Mouse (Mus musculus): ENCODE results near the gene Aox4. TPM values are rescaled to one million over a fixed set of nuclear protein-coding genes. Genes with fewer than 3 reads are reported as not detected.

Aox4 gene
- total RNA-seq, 2 experiments from 2014 or later = 13.1 to 13.3 TPM

- DNase-seq (ENCODE audit: extremely low spot score in 1 of 2, low spot score in 2 of 2) = peak; percentile 36 to 47
- intact Hi-C loops (cut with DNase I) = no loop called here
These were observed 81.5 kb downstream of the Aox4 start for GRCm38 (mm10) chr1:58291394-58292300.

GRCm38 (mm10) chr1:58294730-58295129 is 84.5 kb downstream of the Aox4 start:
- intact Hi-C loops (cut with DNase I) = no loop called here
- no peak for DNase-seq (ENCODE audit: extremely low spot score in 1 of 2, low spot score in 2 of 2)

GRCm38 (mm10) chr1:58296278-58296677 is 86.1 kb downstream of the Aox4 start:
- peak; percentile 38 to 77 for DNase-seq (ENCODE audit: extremely low spot score in 1 of 2, low spot score in 2 of 2)
- intact Hi-C loops (cut with DNase I) = no loop called here

- DNase-seq (ENCODE audit: extremely low spot score in 1 of 2, low spot score in 2 of 2) = no peak
These were observed 86.6 kb downstream of the Aox4 start for GRCm38 (mm10) chr1:58296821-58297220.

GRCm38 (mm10) chr1:58298347-58298746 is 88.2 kb downstream of the Aox4 start:
- intact Hi-C loops (cut with DNase I) = no loop called here
- no peak for DNase-seq (ENCODE audit: extremely low spot score in 1 of 2, low spot score in 2 of 2)

More at GRCm38 (mm10) chr1:58296821-58297220, 86.6 kb downstream of the Aox4 start:
- intact Hi-C loops (cut with DNase I) = no loop called here

- intact Hi-C loops (cut with DNase I) = no loop called here
- no peak for DNase-seq (ENCODE audit: extremely low spot score in 1 of 2, low spot score in 2 of 2)
These were observed 90.9 kb downstream of the Aox4 start for GRCm38 (mm10) chr1:58301073-58301472.

GRCm38 (mm10) chr1:58302015-58302414 is 91.8 kb downstream of the Aox4 start:
- no peak for DNase-seq (ENCODE audit: extremely low spot score in 1 of 2, low spot score in 2 of 2)
- intact Hi-C loops (cut with DNase I) = no loop called here

- intact Hi-C loops (cut with DNase I) = no loop called here
- no peak for DNase-seq (ENCODE audit: extremely low spot score in 1 of 2, low spot score in 2 of 2)
These were observed 92.8 kb downstream of the Aox4 start for GRCm38 (mm10) chr1:58303009-58303408.

GRCm38 (mm10) chr1:58303726-58304125 is 93.5 kb downstream of the Aox4 start:
- intact Hi-C loops (cut with DNase I) = no loop called here
- peak in 1 of 2 experiments; percentile 41 for DNase-seq (ENCODE audit: extremely low spot score in 1 of 2, low spot score in 2 of 2)

- intact Hi-C loops (cut with DNase I) = no loop called here
- DNase-seq (ENCODE audit: extremely low spot score in 1 of 2, low spot score in 2 of 2) = no peak
These were observed 94.1 kb downstream of the Aox4 start for GRCm38 (mm10) chr1:58304296-58304695.

- DNase-seq (ENCODE audit: extremely low spot score in 1 of 2, low spot score in 2 of 2) = no peak
- intact Hi-C loops (cut with DNase I) = no loop called here
These were observed 97.0 kb downstream of the Aox4 start for GRCm38 (mm10) chr1:58307181-58307580.

- no peak for DNase-seq (ENCODE audit: extremely low spot score in 1 of 2, low spot score in 2 of 2)
- intact Hi-C loops (cut with DNase I) = no loop called here
These were observed 98.4 kb downstream of the Aox4 start for GRCm38 (mm10) chr1:58308594-58308993.

GRCm38 (mm10) chr1:58309853-58310252 is 99.7 kb downstream of the Aox4 start:
- no peak for DNase-seq (ENCODE audit: extremely low spot score in 1 of 2, low spot score in 2 of 2)

GRCm38 (mm10) chr1:58311221-58311864 is 101.1 kb downstream of the Aox4 start:
- DNase-seq (ENCODE audit: extremely low spot score in 1 of 2, low spot score in 2 of 2) = no peak
- intact Hi-C loops (cut with DNase I) = no loop called here

More at GRCm38 (mm10) chr1:58309853-58310252, 99.7 kb downstream of the Aox4 start:
- intact Hi-C loops (cut with DNase I) = no loop called here

- intact Hi-C loops (cut with DNase I) = no loop called here
- DNase-seq (ENCODE audit: extremely low spot score in 1 of 2, low spot score in 2 of 2) = no peak
These were observed 103.0 kb downstream of the Aox4 start for GRCm38 (mm10) chr1:58313173-58313572.

- no peak for DNase-seq (ENCODE audit: extremely low spot score in 1 of 2, low spot score in 2 of 2)
- intact Hi-C loops (cut with DNase I) = no loop called here
These were observed 105.3 kb downstream of the Aox4 start for GRCm38 (mm10) chr1:58315532-58315931.

Data from left cerebral cortex, postnatal 10 days (tissue).